Mouse (Mus musculus): Measurements from ENCODE around the gene Fbxo47.

Fbxo47 gene

GRCm38 (mm10) chr11:97829913-97830476 is 54.0 kb downstream of the Fbxo47 start:
- no peak for DNase-seq

- DNase-seq = no peak
These were observed 54.6 kb downstream of the Fbxo47 start for GRCm38 (mm10) chr11:97829365-97829764.

- DNase-seq = no peak
These were observed 56.3 kb downstream of the Fbxo47 start for GRCm38 (mm10) chr11:97827654-97828053.

GRCm38 (mm10) chr11:97826414-97826813 is 57.5 kb downstream of the Fbxo47 start:
- no peak for DNase-seq

GRCm38 (mm10) chr11:97825971-97826370 is 58.0 kb downstream of the Fbxo47 start:
- DNase-seq = peak in 1 of 2 experiments; percentile 58

- DNase-seq = peak; percentile 74 to 83
These were observed 58.7 kb downstream of the Fbxo47 start for GRCm38 (mm10) chr11:97825295-97825694.

- DNase-seq = peak in 1 of 2 experiments; percentile 36
These were observed 59.1 kb downstream of the Fbxo47 start for GRCm38 (mm10) chr11:97824895-97825294.

- no peak for DNase-seq
These were observed 59.8 kb downstream of the Fbxo47 start for GRCm38 (mm10) chr11:97824168-97824567.

- DNase-seq = no peak
These were observed 60.9 kb downstream of the Fbxo47 start for GRCm38 (mm10) chr11:97822840-97823603.

DNA sequence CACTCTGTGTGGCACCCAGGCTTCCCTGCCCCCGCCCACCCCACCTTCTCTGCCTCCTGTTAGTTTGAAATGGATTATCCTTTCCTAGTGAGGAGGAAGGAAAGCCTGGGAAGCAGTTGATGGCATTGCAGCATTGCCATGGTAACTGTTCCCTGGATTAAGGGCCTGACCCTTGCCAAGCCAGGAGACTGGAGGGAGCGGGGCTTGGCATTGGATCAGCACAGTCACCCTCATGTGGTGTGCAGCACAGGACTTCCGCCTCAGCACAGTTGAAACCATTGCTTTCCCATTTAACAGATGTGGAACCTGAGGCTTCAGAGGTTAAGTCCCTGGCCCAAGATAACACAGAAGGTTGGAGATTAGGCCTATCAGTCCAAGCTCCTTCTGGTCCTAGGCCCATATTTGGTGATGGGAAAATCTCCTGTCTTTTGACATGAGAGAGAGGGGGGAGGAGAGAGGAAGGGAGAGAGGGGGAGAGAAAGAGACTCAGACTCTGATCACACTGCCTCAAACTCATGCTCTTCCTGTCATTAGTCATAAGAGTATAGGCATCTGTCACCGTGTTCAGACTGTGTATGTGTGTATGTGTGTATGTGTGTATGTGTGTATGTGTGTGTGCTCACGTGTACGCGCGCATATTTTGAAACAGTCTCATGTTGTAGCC is 62.4 kb downstream of the Fbxo47 start:
- no peak for DNase-seq

GRCm38 (mm10) chr11:97820840-97821239 is 63.1 kb downstream of the Fbxo47 start:
- DNase-seq = no peak

DNA sequence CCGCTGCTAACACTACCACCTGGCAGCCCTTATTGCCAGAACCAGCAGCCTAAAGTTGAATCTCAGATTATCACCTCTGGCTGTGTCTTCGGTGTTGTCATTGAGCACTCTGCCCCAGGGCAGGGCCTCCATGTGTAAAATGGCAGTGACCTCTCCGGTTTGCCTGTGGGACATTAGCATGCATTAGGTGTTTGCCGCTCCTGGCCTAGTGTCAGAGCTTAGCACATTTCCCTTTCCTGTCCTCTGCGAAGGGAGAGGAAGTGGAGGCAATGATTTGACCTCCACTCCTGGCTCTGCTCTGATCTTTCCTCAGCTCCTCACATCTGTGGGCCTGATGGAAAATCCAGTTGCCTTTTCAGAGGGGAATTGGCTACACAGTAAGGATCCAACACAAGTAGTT is 64.0 kb downstream of the Fbxo47 start:
- no peak for DNase-seq

- DNase-seq = no peak
These were observed 64.9 kb downstream of the Fbxo47 start for GRCm38 (mm10) chr11:97819102-97819501.

DNA sequence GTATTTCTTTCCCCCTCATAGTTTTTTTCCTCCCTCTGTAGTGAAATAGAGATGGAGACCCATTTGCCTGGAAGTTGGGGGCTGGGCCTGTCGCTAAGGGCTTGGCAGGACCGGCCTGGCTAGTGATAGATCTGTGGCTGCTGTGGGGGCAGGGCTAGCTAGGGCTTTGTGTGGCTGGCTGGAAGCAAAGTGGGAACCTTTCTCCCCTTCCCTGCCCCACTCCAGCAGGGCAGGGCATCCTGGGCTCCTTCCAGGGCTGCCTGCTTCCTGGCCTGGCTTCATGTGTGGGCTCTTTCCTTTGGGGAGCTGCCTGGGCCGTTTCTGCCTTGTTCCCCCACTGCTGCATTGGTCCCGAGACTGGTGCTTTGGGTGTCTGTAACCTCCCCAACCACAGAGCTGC is 65.4 kb downstream of the Fbxo47 start:
- no peak for DNase-seq

DNA sequence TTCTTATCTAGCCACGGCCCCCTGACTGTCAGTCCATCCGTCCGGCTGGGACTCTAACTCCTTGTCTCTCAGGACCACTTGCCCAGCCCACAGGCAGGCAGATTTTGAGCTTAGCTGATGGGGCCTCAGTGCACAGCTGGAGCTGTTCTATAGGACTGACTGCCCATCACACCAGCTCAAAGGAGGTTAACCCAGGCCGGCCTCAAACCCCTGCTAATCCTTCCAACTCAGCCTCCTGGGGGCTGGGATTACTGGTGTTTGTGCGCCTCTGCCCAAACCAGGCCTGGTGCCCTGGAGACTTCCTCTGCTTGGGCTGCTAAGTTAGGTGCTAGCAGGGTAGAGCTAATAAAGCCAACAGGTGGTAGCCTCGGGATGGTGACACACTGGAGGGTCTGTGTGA is 66.0 kb downstream of the Fbxo47 start:
- no peak for DNase-seq

DNA sequence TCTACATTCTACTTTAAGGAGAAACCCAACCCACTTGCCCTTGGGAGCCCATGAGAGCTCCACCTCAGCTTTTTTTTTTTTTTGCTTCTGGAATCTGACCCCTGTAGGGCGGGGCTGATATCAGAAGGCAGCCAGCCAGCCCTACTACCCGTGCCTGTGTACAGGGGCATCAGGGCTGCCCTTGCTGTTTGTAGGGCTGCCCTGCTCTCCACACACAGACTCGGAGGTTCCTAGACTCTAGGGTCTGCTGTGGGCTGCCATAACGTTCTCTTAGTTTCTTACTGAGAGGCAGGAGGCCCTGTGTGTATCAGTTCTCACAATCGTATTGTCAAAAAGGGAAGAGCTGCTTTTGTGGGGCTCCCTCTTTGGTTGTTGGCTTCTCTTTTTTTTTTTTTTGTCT is 66.6 kb downstream of the Fbxo47 start:
- DNase-seq = no peak

GRCm38 (mm10) chr11:97816916-97817315 is 67.0 kb downstream of the Fbxo47 start:
- no peak for DNase-seq

- no peak for DNase-seq
These were observed 67.8 kb downstream of the Fbxo47 start for GRCm38 (mm10) chr11:97816176-97816575.

GRCm38 (mm10) chr11:97815736-97816135 is 68.2 kb downstream of the Fbxo47 start:
- DNase-seq = no peak

GRCm38 (mm10) chr11:97813746-97814515 is 70.0 kb downstream of the Fbxo47 start:
- no peak for DNase-seq

GRCm38 (mm10) chr11:97813085-97813484 is 70.9 kb downstream of the Fbxo47 start:
- no peak for DNase-seq

GRCm38 (mm10) chr11:97812491-97812921 is 71.4 kb downstream of the Fbxo47 start:
- no peak for DNase-seq

All from thymus, adult 18-20 months (tissue).